Mouse (Mus musculus): ENCODE data around the gene Ceacam20. TPM values are rescaled to one million over a fixed set of nuclear protein-coding genes. Genes with fewer than 3 reads are reported as not detected.
"Not testable (repeated sequence)": the region's sequence is repeated elsewhere in the genome, so short reads cannot be mapped to it uniquely, and the experiment has no call there.

Gene Ceacam20
- total and polyA plus RNA-seq, 3 experiments: not detected

GRCm38 (mm10) chr7:19969106-19969505, 3.9 kb downstream of the Ceacam20 start:
- intact Hi-C loops (cut with DNase I): no loop called here
- Histone ChIP-seq H3K4me3 (no peak overlapping the region), H3K27me3 (ENCODE audit: control insufficient read depth, insufficient read depth, low read length) (no peaks in the 10 kb centered on the region), H3K9ac (ENCODE audit: low read depth, low read length) (no peak overlapping the region), H3K79me2 (replicated peaks; ENCODE audit: control insufficient read depth, insufficient read depth, low read length) (no peaks in the 10 kb centered on the region), H3K27ac (no peak overlapping the region), H3K4me1 (ENCODE audit: control insufficient read depth, insufficient read depth, low read length) (no peaks in the 10 kb centered on the region), H3K36me3 (ENCODE audit: control insufficient read depth, insufficient read depth, low read length) (no peaks in the 10 kb centered on the region)
- DNase-seq: peak in 1 of 2 experiments; percentile 3
- 66% methylated on average over 3 of the region's 3 CpGs for WGBS
- TF ChIP-seq CTCF (IDR thresholded peaks at IDR 0.05) (no peak), EP300 (IDR thresholded peaks at IDR 0.05; ENCODE audit: insufficient read depth, low read depth, low read length) (no peak), POLR2A (IDR thresholded peaks at IDR 0.05; ENCODE audit: insufficient read depth, low read depth, low read length) (no peak)

GRCm38 (mm10) chr7:19969541-19970090, 4.4 kb downstream of the Ceacam20 start:
- Histone ChIP-seq H3K9ac (ENCODE audit: low read depth, low read length) (no peak overlapping the region), H3K4me3 (no peak overlapping the region), H3K4me1 (ENCODE audit: control insufficient read depth, insufficient read depth, low read length) (no peaks in the 10 kb centered on the region), H3K79me2 (replicated peaks; ENCODE audit: control insufficient read depth, insufficient read depth, low read length) (no peaks in the 10 kb centered on the region), H3K36me3 (ENCODE audit: control insufficient read depth, insufficient read depth, low read length) (no peaks in the 10 kb centered on the region), H3K27ac (no peak overlapping the region), H3K27me3 (ENCODE audit: control insufficient read depth, insufficient read depth, low read length) (no peaks in the 10 kb centered on the region)
- no peak for TF ChIP-seq CTCF (IDR thresholded peaks at IDR 0.05)
- WGBS: 96% methylated on average over 4 of the region's 4 CpGs
- intact Hi-C loops (cut with DNase I): no loop called here
- DNase-seq: peak in 1 of 2 experiments; percentile 7

GRCm38 (mm10) chr7:19970196-19970595, 5.0 kb downstream of the Ceacam20 start:
- no peaks in the 10 kb centered on the region for H3K79me2 ChIP-seq (replicated peaks; ENCODE audit: control insufficient read depth, insufficient read depth, low read length)
- WGBS: 89% methylated on average over 8 of the region's 8 CpGs
- no peaks in the 10 kb centered on the region for H3K36me3 ChIP-seq (ENCODE audit: control insufficient read depth, insufficient read depth, low read length)
- no peaks in the 10 kb centered on the region for H3K4me1 ChIP-seq (ENCODE audit: control insufficient read depth, insufficient read depth, low read length)
- TF ChIP-seq CTCF (IDR thresholded peaks at IDR 0.05): no peak
- H3K4me3 ChIP-seq: no peak overlapping the region
- peak in 1 of 2 experiments; percentile 1 for DNase-seq
- H3K27me3 ChIP-seq (ENCODE audit: control insufficient read depth, insufficient read depth, low read length): no peaks in the 10 kb centered on the region
- no peak overlapping the region for H3K9ac ChIP-seq (ENCODE audit: low read depth, low read length)
- H3K27ac ChIP-seq: no peak overlapping the region
- intact Hi-C loops (cut with DNase I): no loop called here

- H3K27ac ChIP-seq: no peak overlapping the region
- H3K27me3 ChIP-seq (ENCODE audit: control insufficient read depth, insufficient read depth, low read length): no peaks in the 10 kb centered on the region
- no peaks in the 10 kb centered on the region for H3K79me2 ChIP-seq (replicated peaks; ENCODE audit: control insufficient read depth, insufficient read depth, low read length)
- H3K36me3 ChIP-seq (ENCODE audit: control insufficient read depth, insufficient read depth, low read length): no peaks in the 10 kb centered on the region
- WGBS: 82% methylated on average over 4 of the region's 4 CpGs
- DNase-seq: no peak
- intact Hi-C loops (cut with DNase I): no loop called here
- H3K4me1 ChIP-seq (ENCODE audit: control insufficient read depth, insufficient read depth, low read length): no peaks in the 10 kb centered on the region
- H3K9ac ChIP-seq (ENCODE audit: low read depth, low read length): no peak overlapping the region
- TF ChIP-seq CTCF (IDR thresholded peaks at IDR 0.05): no peak
- no peak for TF ChIP-seq EP300 (IDR thresholded peaks at IDR 0.05; ENCODE audit: insufficient read depth, low read depth, low read length)
- TF ChIP-seq POLR2A (IDR thresholded peaks at IDR 0.05; ENCODE audit: insufficient read depth, low read depth, low read length): no peak
- no peak overlapping the region for H3K4me3 ChIP-seq
These were observed 6.3 kb downstream of the Ceacam20 start for GRCm38 (mm10) chr7:19971516-19971915.

- H3K79me2 ChIP-seq (replicated peaks; ENCODE audit: control insufficient read depth, insufficient read depth, low read length); H3K4me1 ChIP-seq (ENCODE audit: control insufficient read depth, insufficient read depth, low read length); H3K27ac ChIP-seq; H3K27me3 ChIP-seq (ENCODE audit: control insufficient read depth, insufficient read depth, low read length); DNase-seq; H3K36me3 ChIP-seq (ENCODE audit: control insufficient read depth, insufficient read depth, low read length); H3K4me3 ChIP-seq; H3K9ac ChIP-seq (ENCODE audit: low read depth, low read length); intact Hi-C loops (cut with DNase I): not testable (repeated sequence)
- 57% methylated on average over 8 of the region's 8 CpGs for WGBS
These were observed 26.0 kb downstream of the Ceacam20 start, which contains the start of gene Nlrp9b for GRCm38 (mm10) chr7:19991165-19991564. Gene Nlrp9b, plus strand, starts transcription at chr7:19991465.

GRCm38 (mm10) chr7:19996721-19997120, 31.5 kb downstream of the Ceacam20 start:
- H3K4me1 ChIP-seq (ENCODE audit: control insufficient read depth, insufficient read depth, low read length); H3K27me3 ChIP-seq (ENCODE audit: control insufficient read depth, insufficient read depth, low read length); H3K9ac ChIP-seq (ENCODE audit: low read depth, low read length); H3K4me3 ChIP-seq; H3K36me3 ChIP-seq (ENCODE audit: control insufficient read depth, insufficient read depth, low read length); DNase-seq; intact Hi-C loops (cut with DNase I); H3K79me2 ChIP-seq (replicated peaks; ENCODE audit: control insufficient read depth, insufficient read depth, low read length); H3K27ac ChIP-seq: not testable (repeated sequence)
- WGBS: 56% methylated on average over 3 of the region's 3 CpGs

- H3K4me3 ChIP-seq: no peak overlapping the region
- WGBS: 65% methylated on average over 2 of the region's 2 CpGs
- H3K79me2 ChIP-seq (replicated peaks; ENCODE audit: control insufficient read depth, insufficient read depth, low read length): no peaks in the 10 kb centered on the region
- DNase-seq: no peak
- no peaks in the 10 kb centered on the region for H3K27me3 ChIP-seq (ENCODE audit: control insufficient read depth, insufficient read depth, low read length)
- TF ChIP-seq POLR2A (IDR thresholded peaks at IDR 0.05; ENCODE audit: insufficient read depth, low read depth, low read length): no peak
- no peak for TF ChIP-seq CTCF (IDR thresholded peaks at IDR 0.05)
- no peak for TF ChIP-seq EP300 (IDR thresholded peaks at IDR 0.05; ENCODE audit: insufficient read depth, low read depth, low read length)
- H3K9ac ChIP-seq (ENCODE audit: low read depth, low read length): no peak overlapping the region
- H3K27ac ChIP-seq: no peak overlapping the region
- intact Hi-C loops (cut with DNase I): no loop called here
- no peaks in the 10 kb centered on the region for H3K4me1 ChIP-seq (ENCODE audit: control insufficient read depth, insufficient read depth, low read length)
- H3K36me3 ChIP-seq (ENCODE audit: control insufficient read depth, insufficient read depth, low read length): no peaks in the 10 kb centered on the region
These were observed 44.8 kb downstream of the Ceacam20 start for GRCm38 (mm10) chr7:20009987-20010386.

Other genes starting within 250 kb of the Ceacam20 start
- gene Tomm40, start 250.0 kb upstream of the Ceacam20 start, total RNA-seq (2021): 10 to 100 TPM; 92.7 to 98.2 TPM
- 81.9 and 91.2 TPM in 2 replicates for gene Tomm40, start 250.0 kb upstream of the Ceacam20 start, polyA plus RNA-seq (2012; rRNA removed)
- 10 to 100 TPM; 30.2 to 41.4 TPM for gene Nectin2, start 214.9 kb upstream of the Ceacam20 start, total RNA-seq (2021)
- gene Nectin2, start 214.9 kb upstream of the Ceacam20 start, polyA plus RNA-seq (2012; rRNA removed): 29.4 and 30.7 TPM in 2 replicates
- 100 to 1,000 TPM; 190 to 214 TPM for gene Bcam, start 194.4 kb upstream of the Ceacam20 start, total RNA-seq (2021)
- gene Bcam, start 194.4 kb upstream of the Ceacam20 start, polyA plus RNA-seq (2012; rRNA removed): 240 and 262 TPM in 2 replicates
- gene Cblc, start 168.6 kb upstream of the Ceacam20 start, total RNA-seq (2021): under 1 TPM; 0.63 to 0.77 TPM
- 0.41 and 1.2 TPM in 2 replicates for gene Cblc, start 168.6 kb upstream of the Ceacam20 start, polyA plus RNA-seq (2012; rRNA removed)
- 1 to 10 TPM; 3.5 to 6.1 TPM for gene Bcl3, start 142.6 kb upstream of the Ceacam20 start, total RNA-seq (2021)
- gene Bcl3, start 142.6 kb upstream of the Ceacam20 start, polyA plus RNA-seq (2012; rRNA removed): 11.9 and 14.0 TPM in 2 replicates
- gene Gm19345, start 113.4 kb upstream of the Ceacam20 start, total RNA-seq (2021): not detected
- gene Gm19345, start 113.4 kb upstream of the Ceacam20 start, polyA plus RNA-seq (2012; rRNA removed): not detected in 2 replicates
- under 1 TPM in 1 of 2 experiments, not detected in 1; 0.14 TPM for gene Ceacam16, start 104.1 kb upstream of the Ceacam20 start, total RNA-seq (2021)
- gene Ceacam16, start 104.1 kb upstream of the Ceacam20 start, polyA plus RNA-seq (2012; rRNA removed): 0.35 and 0.66 TPM in 2 replicates
- not detected for gene Ceacam19, start 77.4 kb upstream of the Ceacam20 start, total RNA-seq (2021)
- gene Ceacam19, start 77.4 kb upstream of the Ceacam20 start, polyA plus RNA-seq (2012; rRNA removed): not detected in 2 replicates
- gene Pvr, start 44.3 kb upstream of the Ceacam20 start, total RNA-seq (2021): 10 to 100 TPM; 20.1 to 24.5 TPM
- gene Pvr, start 44.3 kb upstream of the Ceacam20 start, polyA plus RNA-seq (2012; rRNA removed): 18.1 and 34.0 TPM in 2 replicates
- gene Igsf23, start 14.7 kb upstream of the Ceacam20 start, total RNA-seq (2021): 1 to 10 TPM; 1.9 to 2.9 TPM
- 8.6 and 9.9 TPM in 2 replicates for gene Igsf23, start 14.7 kb upstream of the Ceacam20 start, polyA plus RNA-seq (2012; rRNA removed)
- gene Nlrp9b, start 26.1 kb downstream of the Ceacam20 start, total RNA-seq (2021): not detected
- gene Nlrp9b, start 26.1 kb downstream of the Ceacam20 start, polyA plus RNA-seq (2012; rRNA removed): not detected in 2 replicates
- not detected for gene Vmn1r91, start 134.3 kb downstream of the Ceacam20 start, total RNA-seq (2021)
- gene Vmn1r91, start 134.3 kb downstream of the Ceacam20 start, polyA plus RNA-seq (2012; rRNA removed): not detected in 2 replicates
- gene Gm16442, start 157.2 kb downstream of the Ceacam20 start, total RNA-seq (2021): not detected
- gene Gm16442, start 157.2 kb downstream of the Ceacam20 start, polyA plus RNA-seq (2012; rRNA removed): not detected in 2 replicates
- not detected for gene Vmn1r93, start 173.7 kb downstream of the Ceacam20 start, total RNA-seq (2021)
- gene Vmn1r93, start 173.7 kb downstream of the Ceacam20 start, polyA plus RNA-seq (2012; rRNA removed): not detected in 2 replicates
- gene Vmn1r94, start 203.0 kb downstream of the Ceacam20 start, total RNA-seq (2021): not detected
- gene Vmn1r94, start 203.0 kb downstream of the Ceacam20 start, polyA plus RNA-seq (2012; rRNA removed): not detected in 2 replicates
- not detected for gene Vmn1r95, start 228.3 kb downstream of the Ceacam20 start, total RNA-seq (2021)
- not detected in 2 replicates for gene Vmn1r95, start 228.3 kb downstream of the Ceacam20 start, polyA plus RNA-seq (2012; rRNA removed)
- not detected for gene Gm6164, start 240.2 kb downstream of the Ceacam20 start, total RNA-seq (2021)
- gene Gm6164, start 240.2 kb downstream of the Ceacam20 start, polyA plus RNA-seq (2012; rRNA removed): not detected in 2 replicates

Measured in heart, adult 2 months (tissue).